Mouse (Mus musculus): ENCODE results near the gene Shc2. TPM values are rescaled to one million over a fixed set of nuclear protein-coding genes. Genes with fewer than 3 reads are reported as not detected.
A peak's percentile ranks its signal among the peaks of the same experiment; 100 is the strongest.

Shc2 gene
- polyA plus RNA-seq, 1 experiment from 2014 or later: 12.2 TPM

- H3K4me1 ChIP-seq: peaks cover 31% of the 10 kb centered on the region
- H3K27me3 ChIP-seq: peaks cover 41% of the 10 kb centered on the region
- WGBS: 39% methylated on average over 5 of the region's 5 CpGs
- no peak for ATAC-seq (replicated peaks; ENCODE audit: low FRiP score)
- H3K4me3 ChIP-seq (replicated peaks): no peak overlapping the region
- H3K4me2 ChIP-seq: no peak overlapping the region
- no peaks in the 10 kb centered on the region for H3K36me3 ChIP-seq
- no peaks in the 10 kb centered on the region for H3K9me3 ChIP-seq (replicated peaks)
- no peak overlapping the region for H3K27ac ChIP-seq
- no peak overlapping the region for H3K9ac ChIP-seq
Observed at GRCm38 (mm10) chr10:79611296-79611695, 26.4 kb downstream of the Shc2 start.

- ATAC-seq (replicated peaks; ENCODE audit: low FRiP score): no peak
- WGBS: 87% methylated on average over 3 of the region's 3 CpGs
Observed at GRCm38 (mm10) chr10:79609276-79609675, 28.4 kb downstream of the Shc2 start.

GRCm38 (mm10) chr10:79607892-79608291, 29.8 kb downstream of the Shc2 start:
- Histone ChIP-seq H3K4me3 (replicated peaks) (no peak overlapping the region), H3K9ac (no peak overlapping the region), H3K36me3 (no peaks in the 10 kb centered on the region), H3K27ac (no peak overlapping the region), H3K9me3 (replicated peaks) (no peaks in the 10 kb centered on the region), H3K4me2 (no peak overlapping the region), H3K27me3 (peaks cover 21% of the 10 kb centered on the region), H3K4me1 (peaks cover 16% of the 10 kb centered on the region)
- 34% methylated on average over 2 of the region's 2 CpGs for WGBS
- ATAC-seq (replicated peaks; ENCODE audit: low FRiP score): no peak

More at GRCm38 (mm10) chr10:79609276-79609675, 28.4 kb downstream of the Shc2 start:
- Histone ChIP-seq H3K4me3 (replicated peaks) (no peak overlapping the region), H3K27me3 (peaks cover 35% of the 10 kb centered on the region), H3K4me2 (no peak overlapping the region), H3K4me1 (peaks cover 30% of the 10 kb centered on the region), H3K36me3 (no peaks in the 10 kb centered on the region), H3K27ac (no peak overlapping the region), H3K9ac (no peak overlapping the region), H3K9me3 (replicated peaks) (no peaks in the 10 kb centered on the region)

GRCm38 (mm10) chr10:79606537-79606936, 31.2 kb downstream of the Shc2 start:
- Histone ChIP-seq H3K4me2 (no peak overlapping the region), H3K4me3 (replicated peaks) (no peak overlapping the region), H3K27ac (no peak overlapping the region), H3K4me1 (peaks cover 3% of the 10 kb centered on the region), H3K27me3 (peaks cover 8% of the 10 kb centered on the region), H3K36me3 (no peaks in the 10 kb centered on the region), H3K9me3 (replicated peaks) (no peaks in the 10 kb centered on the region), H3K9ac (no peak overlapping the region)
- no peak for ATAC-seq (replicated peaks; ENCODE audit: low FRiP score)
- WGBS: 75% methylated on average over 4 of the region's 4 CpGs

DNA sequence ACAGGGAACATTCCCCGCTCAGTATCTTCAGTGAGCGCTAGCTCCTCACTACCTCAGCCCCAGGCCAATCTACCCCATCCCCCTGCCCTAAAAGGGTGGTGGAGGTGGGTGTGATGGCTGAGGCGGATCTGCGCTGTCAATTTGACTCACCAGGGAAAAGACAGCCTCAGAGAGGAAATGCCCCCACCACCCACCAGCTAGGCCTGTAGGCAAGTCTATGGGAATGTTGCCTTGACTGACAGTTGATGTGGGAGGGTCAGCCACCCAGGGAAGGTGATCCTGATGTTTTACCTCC, 39.8 kb downstream of the Shc2 start:
- H3K4me3 ChIP-seq (replicated peaks): no peak overlapping the region
- 69% methylated on average over 4 of the region's 4 CpGs for WGBS
- H3K27ac ChIP-seq: no peak overlapping the region
- no peak overlapping the region for H3K9ac ChIP-seq
- H3K9me3 ChIP-seq (replicated peaks): no peaks in the 10 kb centered on the region
- peaks cover 20% of the 10 kb centered on the region for H3K27me3 ChIP-seq
- H3K4me2 ChIP-seq: no peak overlapping the region
- no peak for ATAC-seq (replicated peaks; ENCODE audit: low FRiP score)
- no peaks in the 10 kb centered on the region for H3K4me1 ChIP-seq
- H3K36me3 ChIP-seq: no peaks in the 10 kb centered on the region

GRCm38 (mm10) chr10:79597051-79597935, 40.4 kb downstream of the Shc2 start:
- Histone ChIP-seq H3K4me2 (no peak overlapping the region), H3K9me3 (replicated peaks) (no peaks in the 10 kb centered on the region), H3K9ac (no peak overlapping the region), H3K36me3 (no peaks in the 10 kb centered on the region), H3K4me3 (replicated peaks) (no peak overlapping the region), H3K27ac (no peak overlapping the region), H3K4me1 (no peaks in the 10 kb centered on the region), H3K27me3 (peaks cover 20% of the 10 kb centered on the region)
- ATAC-seq (replicated peaks; ENCODE audit: low FRiP score): no peak
- whole genome bisulfite sequencing: 52% methylated on average over 13 of the region's 13 CpGs

DNA sequence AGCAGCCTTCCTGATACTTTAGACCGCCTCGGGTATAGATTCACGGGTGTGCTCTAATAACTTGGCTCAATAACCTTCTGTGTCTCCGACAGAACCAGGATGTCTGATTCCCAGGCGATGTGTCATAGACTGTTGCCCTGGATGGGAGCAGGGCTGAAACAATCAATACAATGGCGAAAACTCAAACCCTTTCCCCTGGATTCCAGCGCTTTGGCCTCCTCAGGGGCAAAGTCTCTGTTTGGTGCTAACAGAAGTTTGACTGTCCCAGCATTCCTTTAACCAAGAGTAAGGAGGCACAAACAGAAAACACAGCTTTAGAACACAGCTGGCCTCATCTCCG, 42.2 kb downstream of the Shc2 start:
- no peak overlapping the region for H3K4me3 ChIP-seq (replicated peaks)
- H3K36me3 ChIP-seq: no peaks in the 10 kb centered on the region
- no peaks in the 10 kb centered on the region for H3K9me3 ChIP-seq (replicated peaks)
- no peak for ATAC-seq (replicated peaks; ENCODE audit: low FRiP score)
- peaks cover 20% of the 10 kb centered on the region for H3K27me3 ChIP-seq
- no peak overlapping the region for H3K4me2 ChIP-seq
- WGBS: 57% methylated on average over 8 of the region's 8 CpGs
- no peaks in the 10 kb centered on the region for H3K4me1 ChIP-seq
- no peak overlapping the region for H3K27ac ChIP-seq
- no peak overlapping the region for H3K9ac ChIP-seq

GRCm38 (mm10) chr10:79594872-79595589, 42.7 kb downstream of the Shc2 start:
- Histone ChIP-seq H3K9ac (no peak overlapping the region), H3K27me3 (peaks cover 20% of the 10 kb centered on the region), H3K4me2 (no peak overlapping the region), H3K4me3 (replicated peaks) (no peak overlapping the region), H3K4me1 (no peaks in the 10 kb centered on the region), H3K27ac (no peak overlapping the region), H3K36me3 (no peaks in the 10 kb centered on the region), H3K9me3 (replicated peaks) (no peaks in the 10 kb centered on the region)
- WGBS: 14% methylated on average over 17 of the region's 17 CpGs
- ATAC-seq (replicated peaks; ENCODE audit: low FRiP score): peak; percentile 90

DNA sequence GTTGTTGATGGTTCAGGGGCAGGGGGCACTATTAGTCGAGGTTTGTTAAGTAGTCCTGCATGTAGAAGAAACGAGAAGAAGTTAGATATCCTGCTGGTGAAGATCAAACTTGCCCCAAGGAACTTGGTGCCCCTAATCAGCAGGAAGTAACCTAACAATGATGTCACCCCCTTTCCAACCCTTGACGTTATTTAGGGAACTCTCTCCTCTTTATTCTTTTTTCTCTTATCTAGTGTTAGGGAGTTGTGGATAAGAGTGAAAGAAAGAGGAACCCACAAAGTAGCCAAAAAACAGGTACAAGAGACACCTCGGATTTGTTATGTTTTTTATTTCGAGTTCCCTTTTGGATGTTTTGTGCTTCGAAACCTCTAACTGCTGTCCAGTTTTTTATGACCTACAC, 43.6 kb downstream of the Shc2 start:
- Histone ChIP-seq H3K9me3 (replicated peaks) (no peaks in the 10 kb centered on the region), H3K36me3 (no peaks in the 10 kb centered on the region), H3K27me3 (peaks cover 20% of the 10 kb centered on the region), H3K27ac (no peak overlapping the region), H3K9ac (no peak overlapping the region), H3K4me1 (no peaks in the 10 kb centered on the region), H3K4me3 (replicated peaks) (no peak overlapping the region), H3K4me2 (no peak overlapping the region)
- WGBS: 53% methylated on average over 6 of the region's 6 CpGs
- ATAC-seq (replicated peaks; ENCODE audit: low FRiP score): no peak

DNA sequence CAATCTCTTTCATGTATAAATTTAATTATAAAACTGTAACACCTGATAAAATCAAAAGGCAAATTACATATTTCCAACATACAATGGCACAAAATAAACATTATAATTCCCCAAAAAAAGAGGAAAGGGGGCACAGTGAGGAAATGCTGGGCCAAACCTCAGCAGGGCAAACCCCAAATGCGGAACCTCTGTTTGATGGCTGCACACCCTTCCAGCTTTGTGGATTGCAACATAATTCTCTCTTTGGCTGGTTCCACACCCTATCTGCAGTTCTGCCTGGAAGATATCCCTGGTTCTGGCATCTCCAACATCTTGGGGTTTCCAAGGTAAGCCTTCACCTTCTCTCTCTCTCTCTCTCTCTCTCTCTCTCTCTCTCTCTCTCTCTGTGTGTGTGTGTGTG, 47.0 kb downstream of the Shc2 start:
- H3K4me2 ChIP-seq: no peak overlapping the region
- no peak overlapping the region for H3K27ac ChIP-seq
- WGBS: 100% methylated on average over 1 of the region's 1 CpGs
- H3K9me3 ChIP-seq (replicated peaks): no peaks in the 10 kb centered on the region
- H3K36me3 ChIP-seq: no peaks in the 10 kb centered on the region
- ATAC-seq (replicated peaks; ENCODE audit: low FRiP score): no peak
- H3K4me1 ChIP-seq: no peaks in the 10 kb centered on the region
- H3K9ac ChIP-seq: no peak overlapping the region
- no peak overlapping the region for H3K4me3 ChIP-seq (replicated peaks)
- peaks cover 15% of the 10 kb centered on the region for H3K27me3 ChIP-seq

- H3K4me3 ChIP-seq (replicated peaks): no peak overlapping the region
- H3K27ac ChIP-seq: no peak overlapping the region
- H3K36me3 ChIP-seq: no peaks in the 10 kb centered on the region
- H3K9me3 ChIP-seq (replicated peaks): no peaks in the 10 kb centered on the region
- no peak for ATAC-seq (replicated peaks; ENCODE audit: low FRiP score)
- WGBS: 59% methylated on average over 4 of the region's 4 CpGs
- H3K27me3 ChIP-seq: no peaks in the 10 kb centered on the region
- no peak overlapping the region for H3K9ac ChIP-seq
- no peaks in the 10 kb centered on the region for H3K4me1 ChIP-seq
- H3K4me2 ChIP-seq: no peak overlapping the region
Observed at GRCm38 (mm10) chr10:79587752-79588126, 50.0 kb downstream of the Shc2 start.

DNA sequence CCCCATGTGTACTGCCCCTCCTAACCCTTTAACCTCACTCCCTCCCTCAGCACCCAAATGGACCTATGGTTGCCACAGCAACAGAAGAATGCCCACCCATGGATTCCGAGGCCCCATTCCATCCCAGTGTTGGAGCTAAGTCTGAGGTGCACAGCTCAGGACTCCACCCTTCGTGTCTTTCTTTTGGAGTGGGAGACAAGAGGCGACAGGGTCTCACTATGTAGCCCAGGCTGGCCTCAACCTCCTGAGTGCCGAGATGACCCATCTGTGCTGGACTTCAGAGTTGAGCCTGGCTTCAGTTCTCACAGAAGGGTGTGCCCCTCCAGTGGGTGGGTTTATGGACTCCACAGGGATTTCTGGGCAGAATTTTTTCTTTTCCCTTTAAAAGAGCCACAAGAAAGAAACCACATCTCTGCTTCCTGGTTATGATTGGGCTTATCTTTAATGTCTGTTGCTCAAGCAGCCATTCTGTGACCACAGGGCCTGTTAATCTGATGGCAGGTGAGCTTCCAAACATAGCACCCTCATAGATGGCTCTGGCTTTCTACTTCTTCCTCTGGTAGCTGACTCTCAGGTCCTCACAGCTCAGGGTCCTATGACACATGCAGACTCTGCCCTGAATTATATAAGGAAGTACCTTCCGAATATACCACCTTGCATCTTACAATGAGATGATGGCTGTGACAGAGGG, 50.5 kb downstream of the Shc2 start, which contains the start of gene Theg:
Gene Theg, minus strand, starts transcription at position 271 of the 691 bp plus-strand sequence.
- no peak for ATAC-seq (replicated peaks; ENCODE audit: low FRiP score)
- Histone ChIP-seq H3K9ac (no peak within 1 kb of the TSS), H3K27me3 (no peaks in the 10 kb centered on the region), H3K4me2 (no peak within 1 kb of the TSS), H3K27ac (no peak within 1 kb of the TSS), H3K36me3 (no peaks in the 10 kb centered on the region), H3K9me3 (replicated peaks) (no peaks in the 10 kb centered on the region), H3K4me3 (replicated peaks) (no peak within 1 kb of the TSS), H3K4me1 (no peaks in the 10 kb centered on the region)
- WGBS: 79% methylated on average over 5 of the region's 5 CpGs

Data from kidney, embryonic 15.5 days (tissue).